In genomic region chr9:21014691-21015570, GRCm38 (mm10) we compare ENCODE assay signal across 8 mouse cellular contexts. TPM values are rescaled to one million over a fixed set of nuclear protein-coding genes. Genes with fewer than 3 reads are reported as not detected.
A peak's percentile ranks its signal among the peaks of the same experiment; 100 is the strongest.
DNase-seq lines count a peak whose midpoint lies in the region; ATAC-seq lines count a peak whose summit lies in the region.

No protein-coding gene starts in this region.

- H3K27me3 ChIP-seq in forebrain, embryonic 16.5 days (replicated peaks; ENCODE audit: control insufficient read depth, insufficient read depth, low read length): peaks cover 32% of the 10 kb centered on the region
- H3K27me3 ChIP-seq in hindbrain, embryonic 13.5 days: peaks cover 76% of the 10 kb centered on the region
- H3K27me3 ChIP-seq in limb, embryonic 11.5 days (ENCODE audit: control insufficient read depth, insufficient read depth, low read length): peaks cover 39% of the 10 kb centered on the region
- peaks cover 35% of the 10 kb centered on the region for H3K27me3 ChIP-seq in midbrain, embryonic 11.5 days (ENCODE audit: control insufficient read depth, insufficient read depth, low read length)
- H3K27me3 ChIP-seq in stomach, embryonic 16.5 days (ENCODE audit: control insufficient read depth, insufficient read depth, low read length): peaks cover 10% of the 10 kb centered on the region

- no peak overlapping the region for H3K27ac ChIP-seq in forebrain, embryonic 16.5 days (ENCODE audit: low read length)
- H3K27ac ChIP-seq in hindbrain, embryonic 13.5 days: no peak overlapping the region
- H3K27ac ChIP-seq in limb, embryonic 11.5 days (replicated peaks; ENCODE audit: low read depth, low read length): no peak overlapping the region
- H3K27ac ChIP-seq in midbrain, embryonic 11.5 days (ENCODE audit: low read depth, low read length): no peak overlapping the region
- H3K27ac ChIP-seq in stomach, embryonic 16.5 days (ENCODE audit: low read length): peak overlapping the region; percentile 38; the same call in 1 of the 2 replicates

- H3K4me2 ChIP-seq in forebrain, embryonic 16.5 days (ENCODE audit: low read length): peak overlapping the region; percentile 33
- peak overlapping the region; percentile 45 for H3K4me2 ChIP-seq in hindbrain, embryonic 13.5 days
- peak overlapping the region; percentile 37; the same call in 1 of the 2 replicates for H3K4me2 ChIP-seq in limb, embryonic 11.5 days (ENCODE audit: low read depth, severe bottlenecking)
- peak overlapping the region; percentile 30 for H3K4me2 ChIP-seq in midbrain, embryonic 11.5 days
- peak overlapping the region; percentile 72 for H3K4me2 ChIP-seq in stomach, embryonic 16.5 days (ENCODE audit: low read depth, low read length)

- H3K36me3 ChIP-seq in forebrain, embryonic 16.5 days (ENCODE audit: control insufficient read depth, insufficient read depth): no peaks in the 10 kb centered on the region
- H3K36me3 ChIP-seq in hindbrain, embryonic 13.5 days: no peaks in the 10 kb centered on the region
- H3K36me3 ChIP-seq in limb, embryonic 11.5 days (ENCODE audit: control insufficient read depth, insufficient read depth, low read length): no peaks in the 10 kb centered on the region
- no peaks in the 10 kb centered on the region for H3K36me3 ChIP-seq in midbrain, embryonic 11.5 days (ENCODE audit: control insufficient read depth, insufficient read depth, low read length)
- no peaks in the 10 kb centered on the region for H3K36me3 ChIP-seq in stomach, embryonic 16.5 days (ENCODE audit: control insufficient read depth, insufficient read depth, low read length)

- H3K9me3 ChIP-seq in forebrain, embryonic 16.5 days (ENCODE audit: control insufficient read depth, low read length): no peaks in the 10 kb centered on the region
- H3K9me3 ChIP-seq in hindbrain, embryonic 13.5 days: no peaks in the 10 kb centered on the region
- no peaks in the 10 kb centered on the region for H3K9me3 ChIP-seq in limb, embryonic 11.5 days (ENCODE audit: control insufficient read depth, low read length)
- H3K9me3 ChIP-seq in midbrain, embryonic 11.5 days (ENCODE audit: control insufficient read depth, low read length): no peaks in the 10 kb centered on the region
- H3K9me3 ChIP-seq in stomach, embryonic 16.5 days (replicated peaks; ENCODE audit: control insufficient read depth, low read length): no peaks in the 10 kb centered on the region

- ATAC-seq in forebrain, embryonic 16.5 days: no peak
- ATAC-seq in hindbrain, embryonic 13.5 days (ENCODE audit: low FRiP score): no peak
- ATAC-seq in limb, embryonic 11.5 days (ENCODE audit: insufficient number of reproducible peaks, low FRiP score, low TSS enrichment, low read depth): no peak
- ATAC-seq in midbrain, embryonic 11.5 days (ENCODE audit: low FRiP score): no peak
- peak; percentile 60 for ATAC-seq in stomach, embryonic 16.5 days (ENCODE audit: insufficient read depth, low FRiP score)

- no peak overlapping the region for H3K9ac ChIP-seq in forebrain, embryonic 16.5 days (replicated peaks; ENCODE audit: low read depth, low read length)
- no peak overlapping the region for H3K9ac ChIP-seq in hindbrain, embryonic 13.5 days
- H3K9ac ChIP-seq in limb, embryonic 11.5 days (ENCODE audit: low read length): no peak overlapping the region
- H3K9ac ChIP-seq in midbrain, embryonic 11.5 days (ENCODE audit: low read length): no peak overlapping the region
- H3K9ac ChIP-seq in stomach, embryonic 16.5 days (ENCODE audit: low read length): peak overlapping the region; percentile 68

- no peak overlapping the region; the same call in 1 of the 2 replicates for H3K4me3 ChIP-seq in forebrain, embryonic 16.5 days (replicated peaks; ENCODE audit: low read length)
- H3K4me3 ChIP-seq in hindbrain, embryonic 13.5 days: peak overlapping the region; percentile 25
- H3K4me3 ChIP-seq in limb, embryonic 11.5 days (ENCODE audit: low read depth, low read length): peak overlapping the region; percentile 16; the same call in 1 of the 2 replicates
- H3K4me3 ChIP-seq in midbrain, embryonic 11.5 days (ENCODE audit: low read depth, low read length): peak overlapping the region; percentile 17; the same call in 1 of the 2 replicates
- peak overlapping the region; percentile 52 for H3K4me3 ChIP-seq in stomach, embryonic 16.5 days (replicated peaks; ENCODE audit: low read length)

- DNase-seq in 416B (ENCODE audit: low read depth): peak; percentile 74
- peak; percentile 93 for DNase-seq in ES-CJ7 (ENCODE audit: low read depth, low spot score)
- DNase-seq in limb, embryonic 11.5 days (ENCODE audit: low spot score): no peak
- no peak for DNase-seq in midbrain, embryonic 11.5 days (ENCODE audit: low spot score, missing footprints)
- no peak for DNase-seq in adipocyte (ENCODE audit: low spot score)

- peaks cover 5% of the 10 kb centered on the region; the same call in 1 of the 2 replicates for H3K4me1 ChIP-seq in forebrain, embryonic 16.5 days (replicated peaks; ENCODE audit: control insufficient read depth, insufficient read depth, low read length)
- H3K4me1 ChIP-seq in hindbrain, embryonic 13.5 days (replicated peaks): peaks cover 15% of the 10 kb centered on the region
- peaks cover 6% of the 10 kb centered on the region; the same call in 1 of the 2 replicates for H3K4me1 ChIP-seq in limb, embryonic 11.5 days (ENCODE audit: control insufficient read depth, insufficient read depth, low read length)
- no peaks in the 10 kb centered on the region; the same call in 1 of the 2 replicates for H3K4me1 ChIP-seq in midbrain, embryonic 11.5 days (ENCODE audit: control insufficient read depth, insufficient read depth, low read length)
- H3K4me1 ChIP-seq in stomach, embryonic 16.5 days (ENCODE audit: control insufficient read depth, insufficient read depth, low read length): peaks cover 24% of the 10 kb centered on the region

- 5% methylated on average over 29 of the region's 29 CpGs for WGBS in forebrain, embryonic 16.5 days
- 3% methylated on average over 28 of the region's 29 CpGs for WGBS in hindbrain, embryonic 13.5 days
- 2% methylated on average over 28 of the region's 29 CpGs for WGBS in limb, embryonic 11.5 days
- 3% methylated on average over 28 of the region's 29 CpGs for WGBS in midbrain, embryonic 11.5 days
- WGBS in stomach, embryonic 16.5 days: 3% methylated on average over 29 of the region's 29 CpGs

RNA-seq across cellular contexts. Expression of gene Icam1, which starts 0.9 kb away (rescaled TPM):
- 3.3 and 4.5 TPM in 2 replicates for polyA plus RNA-seq in forebrain, embryonic 16.5 days (2015; fragmentation: Nextera tagmentation; extraction: Ambion mirVana)
- 3.4 and 4.4 TPM in 2 replicates for polyA plus RNA-seq in hindbrain, embryonic 13.5 days (2015; fragmentation: Nextera tagmentation; extraction: Ambion mirVana)
- polyA plus RNA-seq in limb, embryonic 11.5 days (2014; fragmentation: Nextera tagmentation; extraction: Ambion mirVana): 5.5 and 8.3 TPM in 2 replicates
- polyA plus RNA-seq in midbrain, embryonic 11.5 days (2014; fragmentation: Nextera tagmentation; extraction: Ambion mirVana): 3.9 and 4.0 TPM in 2 replicates
- polyA plus RNA-seq in stomach, embryonic 16.5 days (2015; fragmentation: Nextera tagmentation; extraction: Ambion mirVana): 15.0 and 16.3 TPM in 2 replicates

RNA-seq across cellular contexts. Expression of gene Mrpl4, which starts 12.4 kb away (rescaled TPM):
- 109 and 113 TPM in 2 replicates for polyA plus RNA-seq in forebrain, embryonic 16.5 days (2015; fragmentation: Nextera tagmentation; extraction: Ambion mirVana)
- polyA plus RNA-seq in hindbrain, embryonic 13.5 days (2015; fragmentation: Nextera tagmentation; extraction: Ambion mirVana): 98.2 and 104 TPM in 2 replicates
- polyA plus RNA-seq in limb, embryonic 11.5 days (2014; fragmentation: Nextera tagmentation; extraction: Ambion mirVana): 163 and 169 TPM in 2 replicates
- 120 and 121 TPM in 2 replicates for polyA plus RNA-seq in midbrain, embryonic 11.5 days (2014; fragmentation: Nextera tagmentation; extraction: Ambion mirVana)
- 131 and 141 TPM in 2 replicates for polyA plus RNA-seq in stomach, embryonic 16.5 days (2015; fragmentation: Nextera tagmentation; extraction: Ambion mirVana)

RNA-seq across cellular contexts. Expression of gene Icam4, which starts 14.2 kb away (rescaled TPM):
- polyA plus RNA-seq in forebrain, embryonic 16.5 days (2015; fragmentation: Nextera tagmentation; extraction: Ambion mirVana): not detected in 2 replicates
- 0.21 TPM in 1 of 2 replicates, not detected in the other for polyA plus RNA-seq in hindbrain, embryonic 13.5 days (2015; fragmentation: Nextera tagmentation; extraction: Ambion mirVana)
- polyA plus RNA-seq in limb, embryonic 11.5 days (2014; fragmentation: Nextera tagmentation; extraction: Ambion mirVana): 3.6 and 5.3 TPM in 2 replicates
- polyA plus RNA-seq in midbrain, embryonic 11.5 days (2014; fragmentation: Nextera tagmentation; extraction: Ambion mirVana): 5.4 and 9.2 TPM in 2 replicates
- polyA plus RNA-seq in stomach, embryonic 16.5 days (2015; fragmentation: Nextera tagmentation; extraction: Ambion mirVana): 5.9 and 8.6 TPM in 2 replicates

RNA-seq across cellular contexts. Expression of gene Icam5, which starts 16.9 kb away (rescaled TPM):
- 2.3 and 2.4 TPM in 2 replicates for polyA plus RNA-seq in forebrain, embryonic 16.5 days (2015; fragmentation: Nextera tagmentation; extraction: Ambion mirVana)
- polyA plus RNA-seq in hindbrain, embryonic 13.5 days (2015; fragmentation: Nextera tagmentation; extraction: Ambion mirVana): 0.58 and 0.80 TPM in 2 replicates
- not detected in 2 replicates for polyA plus RNA-seq in limb, embryonic 11.5 days (2014; fragmentation: Nextera tagmentation; extraction: Ambion mirVana)
- not detected in 2 replicates for polyA plus RNA-seq in midbrain, embryonic 11.5 days (2014; fragmentation: Nextera tagmentation; extraction: Ambion mirVana)
- 0.14 and 0.15 TPM in 2 replicates for polyA plus RNA-seq in stomach, embryonic 16.5 days (2015; fragmentation: Nextera tagmentation; extraction: Ambion mirVana)

RNA-seq across cellular contexts. Expression of gene S1pr2, which starts 38.4 kb away (rescaled TPM):
- 7.5 and 7.7 TPM in 2 replicates for polyA plus RNA-seq in forebrain, embryonic 16.5 days (2015; fragmentation: Nextera tagmentation; extraction: Ambion mirVana)
- 11.0 and 14.3 TPM in 2 replicates for polyA plus RNA-seq in hindbrain, embryonic 13.5 days (2015; fragmentation: Nextera tagmentation; extraction: Ambion mirVana)
- polyA plus RNA-seq in limb, embryonic 11.5 days (2014; fragmentation: Nextera tagmentation; extraction: Ambion mirVana): 46.5 and 52.8 TPM in 2 replicates
- polyA plus RNA-seq in midbrain, embryonic 11.5 days (2014; fragmentation: Nextera tagmentation; extraction: Ambion mirVana): 18.1 and 20.1 TPM in 2 replicates
- polyA plus RNA-seq in stomach, embryonic 16.5 days (2015; fragmentation: Nextera tagmentation; extraction: Ambion mirVana): 38.2 and 39.9 TPM in 2 replicates

Comparison
In these comparisons a context has a peak if more than half of its experiments do, and no peak if none do; other contexts are left out.
1. DNase-seq: peak in 416B (single experiment) and ES-CJ7 (single experiment); none in limb, embryonic 11.5 days (single experiment), midbrain, embryonic 11.5 days (single experiment) and adipocyte (single experiment).
2. Peak in every context shown above with its lines, with median percentiles within 50 percentile points of each other: H3K4me2 ChIP-seq.